ENCODE assay signal across 26 mouse cellular contexts in the genomic region with DNA sequence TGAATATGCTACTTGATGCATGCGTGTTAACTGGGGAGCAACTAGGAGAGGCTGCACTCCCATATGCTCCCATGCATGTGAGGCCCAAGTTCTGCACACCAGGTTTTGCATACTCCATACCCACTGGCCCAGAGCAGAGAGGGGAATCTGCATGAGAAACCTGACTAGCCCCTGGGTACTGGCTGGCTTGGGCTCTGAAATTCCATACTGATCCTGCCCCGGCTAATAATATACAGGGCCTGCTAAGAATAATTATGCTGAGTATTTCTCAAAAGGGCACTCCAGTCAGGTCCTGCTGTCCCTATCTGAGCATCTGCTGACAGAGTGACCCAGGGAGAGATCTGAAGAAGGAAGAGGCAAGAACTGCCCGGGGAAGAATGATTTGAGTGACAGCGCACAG.
A peak's percentile ranks its signal among the peaks of the same experiment; 100 is the strongest.
DNase-seq lines count a peak whose midpoint lies in the region; ATAC-seq lines count a peak whose summit lies in the region.
"Had no signal": no experiment of that assay in that cellular context is flagged by ENCODE, and none has a peak within 500 bp of the region (broad histone marks: within the 10 kb centered on the region; RNA-seq: fewer than 3 reads in every experiment).

No protein-coding gene starts in this region.

- H3K9me3 ChIP-seq in hindbrain, embryonic 14.5 days (ENCODE audit: control insufficient read depth, low read length) = no peaks in the 10 kb centered on the region
- H3K9me3 ChIP-seq in hindbrain, embryonic 16.5 days (ENCODE audit: control insufficient read depth, low read length) = no peaks in the 10 kb centered on the region
- H3K9me3 ChIP-seq in midbrain, embryonic 14.5 days (ENCODE audit: control insufficient read depth, low read length) = no peaks in the 10 kb centered on the region
- H3K9me3 ChIP-seq in midbrain, embryonic 10.5 days (replicated peaks) = no peaks in the 10 kb centered on the region
- H3K9me3 ChIP-seq: heart, embryonic 13.5 days; intestine, embryonic 15.5 days; liver, embryonic 15.5 days; neural tube, embryonic 12.5 days had no signal

- no peak overlapping the region for H3K4me3 ChIP-seq in hindbrain, embryonic 14.5 days (replicated peaks; ENCODE audit: low read length)
- H3K4me3 ChIP-seq in hindbrain, embryonic 16.5 days (ENCODE audit: low read length) = no peak overlapping the region
- no peak overlapping the region for H3K4me3 ChIP-seq in midbrain, embryonic 14.5 days (replicated peaks; ENCODE audit: low read depth, low read length)
- H3K4me3 ChIP-seq in midbrain, embryonic 10.5 days = no peak overlapping the region
- H3K4me3 ChIP-seq: heart, adult 2 months; heart, embryonic 13.5 days; intestine, embryonic 15.5 days; liver, embryonic 15.5 days; myocyte; neural tube, embryonic 12.5 days had no signal

- ATAC-seq in hindbrain, embryonic 14.5 days (ENCODE audit: low FRiP score) = no peak
- no peak; the same call in 1 of the 2 replicates for ATAC-seq in hindbrain, embryonic 16.5 days
- ATAC-seq in midbrain, embryonic 14.5 days (ENCODE audit: low FRiP score, low TSS enrichment) = no peak
- ATAC-seq: forebrain, embryonic 14.5 days; intestine, embryonic 15.5 days had no signal

- H3K36me3 ChIP-seq in hindbrain, embryonic 14.5 days (replicated peaks; ENCODE audit: control insufficient read depth, insufficient read depth) = no peaks in the 10 kb centered on the region
- no peaks in the 10 kb centered on the region for H3K36me3 ChIP-seq in hindbrain, embryonic 16.5 days (ENCODE audit: control insufficient read depth, insufficient read depth, low read length)
- H3K36me3 ChIP-seq in midbrain, embryonic 14.5 days (ENCODE audit: control insufficient read depth, insufficient read depth, low read length) = 0 out of 2 replicates have a peak, but pooled peaks cover 6% of the 10 kb centered on the region
- H3K36me3 ChIP-seq in midbrain, embryonic 10.5 days = no peaks in the 10 kb centered on the region
- H3K36me3 ChIP-seq: G1E; heart, embryonic 13.5 days; intestine, embryonic 15.5 days; liver, embryonic 15.5 days; neural tube, embryonic 12.5 days had no signal

- DNase-seq in gastrocnemius, adult 18-20 months (ENCODE audit: low spot score) = peak; percentile 75
- DNase-seq in gastrocnemius, postnatal 4 days (ENCODE audit: low spot score in 2 of 2) = no peak
- DNase-seq in hindbrain, embryonic 14.5 days (ENCODE audit: low spot score) = no peak
- no peak for DNase-seq in midbrain, embryonic 14.5 days
- no peak for DNase-seq in midbrain, embryonic 10.5 days (ENCODE audit: low spot score)
- no peak for DNase-seq in testis, postnatal 14 days (ENCODE audit: low spot score)
- DNase-seq: adrenal gland, adult 8-10 months; cerebellum, adult 8-10 months; cerebellum, postnatal 25 days; heart, postnatal 10 days; kidney, adult 8-10 months; kidney, postnatal 10 days; layer of hippocampus, adult 9-11 months; lung, embryonic 14.5 days; lung, postnatal 14 days; right cerebral cortex, adult 18-20 months; thymus, postnatal 4 days had no signal

- H3K27me3 ChIP-seq in hindbrain, embryonic 14.5 days (ENCODE audit: control insufficient read depth, insufficient read depth, low read length) = no peaks in the 10 kb centered on the region
- H3K27me3 ChIP-seq in hindbrain, embryonic 16.5 days (replicated peaks; ENCODE audit: control insufficient read depth, insufficient read depth, low read length) = no peaks in the 10 kb centered on the region
- H3K27me3 ChIP-seq in midbrain, embryonic 14.5 days (ENCODE audit: control insufficient read depth, insufficient read depth, low read length) = no peaks in the 10 kb centered on the region
- H3K27me3 ChIP-seq in midbrain, embryonic 10.5 days (ENCODE audit: low read depth, poor library complexity, severe bottlenecking) = 0 out of 2 replicates have a peak, but pooled peaks cover 4% of the 10 kb centered on the region
- H3K27me3 ChIP-seq: intestine, embryonic 15.5 days; neural tube, embryonic 12.5 days had no signal

- H3K9ac ChIP-seq in hindbrain, embryonic 14.5 days = no peak overlapping the region
- H3K9ac ChIP-seq in hindbrain, embryonic 16.5 days (ENCODE audit: low read depth, low read length) = no peak overlapping the region
- H3K9ac ChIP-seq in midbrain, embryonic 14.5 days (replicated peaks; ENCODE audit: low read length) = no peak overlapping the region
- H3K9ac ChIP-seq: heart, embryonic 13.5 days; intestine, embryonic 15.5 days; liver, embryonic 15.5 days; lung, embryonic 14.5 days; neural tube, embryonic 12.5 days had no signal

- H3K4me1 ChIP-seq in hindbrain, embryonic 14.5 days (replicated peaks; ENCODE audit: control insufficient read depth, insufficient read depth, low read length) = peaks cover 8% of the 10 kb centered on the region; the same call in 1 of the 2 replicates
- peaks cover 3% of the 10 kb centered on the region for H3K4me1 ChIP-seq in hindbrain, embryonic 16.5 days (ENCODE audit: control insufficient read depth, insufficient read depth, low read depth, low read length)
- peaks cover 27% of the 10 kb centered on the region for H3K4me1 ChIP-seq in midbrain, embryonic 14.5 days (ENCODE audit: control insufficient read depth, insufficient read depth, low read length)
- H3K4me1 ChIP-seq in midbrain, embryonic 10.5 days = peaks cover 30% of the 10 kb centered on the region
- H3K4me1 ChIP-seq: heart, embryonic 13.5 days; intestine, embryonic 15.5 days; liver, embryonic 15.5 days had no signal

- H3K27ac ChIP-seq in hindbrain, embryonic 14.5 days = peak overlapping the region; percentile 26; the same call in 1 of the 2 replicates
- H3K27ac ChIP-seq in hindbrain, embryonic 16.5 days (ENCODE audit: low read depth, low read length) = no peak overlapping the region
- H3K27ac ChIP-seq in midbrain, embryonic 14.5 days (replicated peaks; ENCODE audit: low read depth, low read length) = peak overlapping the region; percentile 68
- no peak overlapping the region for H3K27ac ChIP-seq in midbrain, embryonic 10.5 days (replicated peaks)
- H3K27ac ChIP-seq: heart, adult 2 months; heart, embryonic 13.5 days; intestine, embryonic 15.5 days; liver, embryonic 15.5 days; neural tube, embryonic 12.5 days had no signal

- H3K4me2 ChIP-seq in hindbrain, embryonic 14.5 days (replicated peaks) = no peak overlapping the region
- no peak overlapping the region for H3K4me2 ChIP-seq in hindbrain, embryonic 16.5 days (ENCODE audit: low read length)
- no peak overlapping the region for H3K4me2 ChIP-seq in midbrain, embryonic 14.5 days (ENCODE audit: low read length)
- H3K4me2 ChIP-seq: heart, embryonic 13.5 days; intestine, embryonic 15.5 days; liver, embryonic 15.5 days; lung, embryonic 14.5 days; neural tube, embryonic 12.5 days had no signal

- 54% methylated on average over 4 of the region's 4 CpGs for WGBS in hindbrain, embryonic 14.5 days
- 56% methylated on average over 4 of the region's 4 CpGs for WGBS in hindbrain, embryonic 16.5 days
- WGBS in midbrain, embryonic 14.5 days = 42% methylated on average over 4 of the region's 4 CpGs
- WGBS in midbrain, embryonic 10.5 days = 86% methylated on average over 4 of the region's 4 CpGs

Comparison
In these comparisons a context has a peak if more than half of its experiments do, and no peak if none do; other contexts are left out.
1. H3K27ac ChIP-seq: peak in hindbrain, embryonic 14.5 days (single experiment) and midbrain, embryonic 14.5 days (single experiment); none in hindbrain, embryonic 16.5 days (single experiment) and midbrain, embryonic 10.5 days (single experiment).